Mouse (Mus musculus): ENCODE data around the gene Ick. TPM values are rescaled to one million over a fixed set of nuclear protein-coding genes. Genes with fewer than 3 reads are reported as not detected.

Gene Ick
- polyA plus RNA-seq, 1 experiment = 8.6 TPM

GRCm38 (mm10) chr9:78124297-78124696 lies 15.3 kb downstream of the Ick start:
- no peak overlapping the region for H3K4me3 ChIP-seq
- no peak for TF ChIP-seq SRF (IDR thresholded peaks at IDR 0.05; ENCODE audit: control insufficient read depth, insufficient read length, low read depth)
- H3ac ChIP-seq (ENCODE audit: control insufficient read depth, insufficient read length) = no peak overlapping the region
- H3K4me2 ChIP-seq (ENCODE audit: low read depth) = no peak overlapping the region
- H3K36me3 ChIP-seq (ENCODE audit: control insufficient read depth, insufficient read depth) = peaks cover 3% of the 10 kb centered on the region
- H3K79me2 ChIP-seq (ENCODE audit: control insufficient read depth, insufficient read depth) = no peaks in the 10 kb centered on the region
- H3K27me3 ChIP-seq (ENCODE audit: control insufficient read depth, insufficient read depth, insufficient read length) = no peaks in the 10 kb centered on the region

- Histone ChIP-seq H3K79me2 (ENCODE audit: control insufficient read depth, insufficient read depth) (no peaks in the 10 kb centered on the region), H3K36me3 (ENCODE audit: control insufficient read depth, insufficient read depth) (peaks cover 3% of the 10 kb centered on the region), H3K4me3 (no peak overlapping the region), H3ac (ENCODE audit: control insufficient read depth, insufficient read length) (no peak overlapping the region), H3K27me3 (ENCODE audit: control insufficient read depth, insufficient read depth, insufficient read length) (no peaks in the 10 kb centered on the region), H3K4me2 (ENCODE audit: low read depth) (no peak overlapping the region)
- TF ChIP-seq MYOG (IDR thresholded peaks at IDR 0.05; ENCODE audit: control insufficient read depth in 1 of 3, insufficient read depth in 1 of 3, insufficient read length in 2 of 3, low read depth in 2 of 3) (no peak), E2F4 (IDR thresholded peaks at IDR 0.05; ENCODE audit: insufficient read depth) (no peak), TCF12 (IDR thresholded peaks at IDR 0.05; ENCODE audit: insufficient read depth, poor library complexity, severe bottlenecking) (no peak), USF1 (IDR thresholded peaks at IDR 0.05; ENCODE audit: low read depth) (no peak), REST (IDR thresholded peaks at IDR 0.05; ENCODE audit: insufficient read depth, insufficient read length) (no peak), CEBPB (IDR thresholded peaks at IDR 0.05; ENCODE audit: insufficient read depth, poor library complexity, severe bottlenecking) (no peak), POLR2A (IDR thresholded peaks at IDR 0.05; ENCODE audit: insufficient read length, low read depth) (no peak)
Observed at GRCm38 (mm10) chr9:78126007-78126406, 17.0 kb downstream of the Ick start.

- Histone ChIP-seq H3K4me3 (no peak overlapping the region), H3K4me2 (ENCODE audit: low read depth) (no peak overlapping the region)
- no peak for TF ChIP-seq CEBPB (IDR thresholded peaks at IDR 0.05; ENCODE audit: insufficient read depth, poor library complexity, severe bottlenecking)
Observed at GRCm38 (mm10) chr9:78126643-78127042, 17.7 kb downstream of the Ick start.

GRCm38 (mm10) chr9:78135658-78136057 lies 26.7 kb downstream of the Ick start:
- Histone ChIP-seq H3K4me3 (no peak overlapping the region), H3ac (ENCODE audit: control insufficient read depth, insufficient read length) (no peak overlapping the region), H3K79me2 (ENCODE audit: control insufficient read depth, insufficient read depth) (no peaks in the 10 kb centered on the region), H3K36me3 (ENCODE audit: control insufficient read depth, insufficient read depth) (peaks cover 6% of the 10 kb centered on the region), H3K4me2 (ENCODE audit: low read depth) (no peak overlapping the region), H3K27me3 (ENCODE audit: control insufficient read depth, insufficient read depth, insufficient read length) (no peaks in the 10 kb centered on the region)
- TF ChIP-seq E2F4 (IDR thresholded peaks at IDR 0.05; ENCODE audit: insufficient read depth) (no peak), TCF12 (IDR thresholded peaks at IDR 0.05; ENCODE audit: insufficient read depth, poor library complexity, severe bottlenecking) (no peak), MYOG (IDR thresholded peaks at IDR 0.05; ENCODE audit: control insufficient read depth in 1 of 3, insufficient read depth in 1 of 3, insufficient read length in 2 of 3, low read depth in 2 of 3) (no peak), TCF3 (IDR thresholded peaks at IDR 0.05; ENCODE audit: insufficient read length, low read depth) (no peak), SRF (IDR thresholded peaks at IDR 0.05; ENCODE audit: control insufficient read depth, insufficient read length, low read depth) (no peak)

More at GRCm38 (mm10) chr9:78126643-78127042, 17.7 kb downstream of the Ick start:
- Histone ChIP-seq H3K36me3 (ENCODE audit: control insufficient read depth, insufficient read depth) (peaks cover 3% of the 10 kb centered on the region), H3ac (ENCODE audit: control insufficient read depth, insufficient read length) (no peak overlapping the region), H3K79me2 (ENCODE audit: control insufficient read depth, insufficient read depth) (no peaks in the 10 kb centered on the region), H3K27me3 (ENCODE audit: control insufficient read depth, insufficient read depth, insufficient read length) (no peaks in the 10 kb centered on the region)

- no peak overlapping the region for H3K4me3 ChIP-seq
- no peaks in the 10 kb centered on the region for H3K27me3 ChIP-seq (ENCODE audit: control insufficient read depth, insufficient read depth, insufficient read length)
- no peak overlapping the region for H3ac ChIP-seq (ENCODE audit: control insufficient read depth, insufficient read length)
- H3K36me3 ChIP-seq (ENCODE audit: control insufficient read depth, insufficient read depth) = peaks cover 13% of the 10 kb centered on the region
- TF ChIP-seq TCF12 (IDR thresholded peaks at IDR 0.05; ENCODE audit: insufficient read depth, poor library complexity, severe bottlenecking) = no peak
- no peaks in the 10 kb centered on the region for H3K79me2 ChIP-seq (ENCODE audit: control insufficient read depth, insufficient read depth)
- no peak overlapping the region for H3K4me2 ChIP-seq (ENCODE audit: low read depth)
Observed at GRCm38 (mm10) chr9:78138044-78138676, 29.2 kb downstream of the Ick start.

GRCm38 (mm10) chr9:78139463-78139862 lies 30.5 kb downstream of the Ick start:
- no peak overlapping the region for H3K4me3 ChIP-seq
- TF ChIP-seq MYOG (IDR thresholded peaks at IDR 0.05; ENCODE audit: control insufficient read depth in 1 of 3, insufficient read depth in 1 of 3, insufficient read length in 2 of 3, low read depth in 2 of 3) = no peak
- TF ChIP-seq TCF3 (IDR thresholded peaks at IDR 0.05; ENCODE audit: insufficient read length, low read depth) = no peak
- no peak for TF ChIP-seq SRF (IDR thresholded peaks at IDR 0.05; ENCODE audit: control insufficient read depth, insufficient read length, low read depth)
- peak; percentile 56; the same call in 1 of the 2 replicates for TF ChIP-seq CEBPB (IDR thresholded peaks at IDR 0.05; ENCODE audit: insufficient read depth, poor library complexity, severe bottlenecking)
- TF ChIP-seq MAX (IDR thresholded peaks at IDR 0.05; ENCODE audit: low read depth) = no peak
- TF ChIP-seq USF1 (IDR thresholded peaks at IDR 0.05; ENCODE audit: low read depth) = no peak
- no peak for TF ChIP-seq TCF12 (IDR thresholded peaks at IDR 0.05; ENCODE audit: insufficient read depth, poor library complexity, severe bottlenecking)
- TF ChIP-seq REST (IDR thresholded peaks at IDR 0.05; ENCODE audit: insufficient read depth, insufficient read length) = no peak
- no peak for TF ChIP-seq MYOD1 (IDR thresholded peaks at IDR 0.05; ENCODE audit: control insufficient read depth in 1 of 3, insufficient read length in 2 of 3, low read depth in 2 of 3)
- no peak overlapping the region for H3K4me2 ChIP-seq (ENCODE audit: low read depth)
- H3K36me3 ChIP-seq (ENCODE audit: control insufficient read depth, insufficient read depth) = peaks cover 13% of the 10 kb centered on the region
- no peak overlapping the region for H3ac ChIP-seq (ENCODE audit: control insufficient read depth, insufficient read length)
- no peaks in the 10 kb centered on the region for H3K79me2 ChIP-seq (ENCODE audit: control insufficient read depth, insufficient read depth)
- H3K27me3 ChIP-seq (ENCODE audit: control insufficient read depth, insufficient read depth, insufficient read length) = no peaks in the 10 kb centered on the region

All from myocyte (in vitro differentiated cells).